Mouse (Mus musculus): ENCODE data around the gene Dbx2. TPM values are rescaled to one million over a fixed set of nuclear protein-coding genes. Genes with fewer than 3 reads are reported as not detected.

Gene Dbx2
- total RNA-seq, 2 experiments from 2014 or later, result 6.6 to 6.8 TPM

GRCm38 (mm10) chr15:95624396-95624795 lies 31.4 kb downstream of the Dbx2 start:
- intact Hi-C loops (cut with DNase I), result no loop called here
- DNase-seq, result no peak

- intact Hi-C loops (cut with DNase I), result no loop called here
- DNase-seq, result no peak
Observed at GRCm38 (mm10) chr15:95622797-95623196, 33.0 kb downstream of the Dbx2 start.

GRCm38 (mm10) chr15:95612600-95612999 lies 43.2 kb downstream of the Dbx2 start:
- DNase-seq, result no peak
- intact Hi-C loops (cut with DNase I), result no loop called here

- no peak for DNase-seq
- intact Hi-C loops (cut with DNase I), result no loop called here
Observed at GRCm38 (mm10) chr15:95601179-95601578, 54.6 kb downstream of the Dbx2 start.

GRCm38 (mm10) chr15:95598630-95599029 lies 57.1 kb downstream of the Dbx2 start:
- intact Hi-C loops (cut with DNase I), result no loop called here
- peak; percentile 27 for DNase-seq

- intact Hi-C loops (cut with DNase I), result no loop called here
- DNase-seq, result no peak
Observed at GRCm38 (mm10) chr15:95586906-95587305, 68.9 kb downstream of the Dbx2 start.

GRCm38 (mm10) chr15:95584891-95585290 lies 70.9 kb downstream of the Dbx2 start:
- DNase-seq, result no peak
- intact Hi-C loops (cut with DNase I), result no loop called here

- intact Hi-C loops (cut with DNase I), result loop anchor here (1.0 to 2.0 kb wide), 2 partner anchors 806 to 852 kb away; no protein-coding TSS in a partner anchor
- peak; percentile 55 for DNase-seq
Observed at GRCm38 (mm10) chr15:95574661-95575060, 81.1 kb downstream of the Dbx2 start.

Other genes starting within 250 kb of the Dbx2 start
- gene Nell2, start 127.4 kb downstream of the Dbx2 start, total RNA-seq (2021), result 100 to 1,000 TPM; 415 to 438 TPM
- 10 to 100 TPM; 26.9 to 27.2 TPM for gene Ano6, start 134.9 kb upstream of the Dbx2 start, total RNA-seq (2021)

Measured in left cerebral cortex, postnatal 4 days (tissue).